Mouse (Mus musculus) thymus, postnatal 4 days (tissue): ENCODE measurements around the gene Alx3.
"Not testable (repeated sequence)": the region's sequence is repeated elsewhere in the genome, so short reads cannot be mapped to it uniquely, and the experiment has no call there.

Experiments used
- DNase-seq: peaks from one replicate; pipeline ENCODE4 v3.0.0; 2021

Gene Alx3

DNA sequence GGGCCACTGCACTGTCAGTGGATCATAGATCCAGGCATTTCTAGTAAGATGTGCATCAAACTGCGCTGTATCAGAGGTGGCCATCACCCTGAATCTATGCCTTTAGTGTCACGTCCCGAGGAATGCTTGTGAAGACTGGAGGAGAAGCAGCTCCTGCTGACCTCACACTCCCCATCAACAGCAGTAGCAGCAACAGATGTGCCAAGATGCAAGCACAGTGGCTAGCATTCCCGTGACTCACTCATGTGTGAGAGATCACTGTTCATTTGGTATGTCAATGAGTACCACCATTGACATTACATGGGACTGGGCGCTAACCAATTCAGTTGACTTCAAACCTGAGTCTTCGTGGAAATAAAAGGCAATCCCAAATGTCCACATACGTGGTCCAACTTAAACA lies 32.8 kb downstream of the Alx3 start:
- no peak for DNase-seq

DNA sequence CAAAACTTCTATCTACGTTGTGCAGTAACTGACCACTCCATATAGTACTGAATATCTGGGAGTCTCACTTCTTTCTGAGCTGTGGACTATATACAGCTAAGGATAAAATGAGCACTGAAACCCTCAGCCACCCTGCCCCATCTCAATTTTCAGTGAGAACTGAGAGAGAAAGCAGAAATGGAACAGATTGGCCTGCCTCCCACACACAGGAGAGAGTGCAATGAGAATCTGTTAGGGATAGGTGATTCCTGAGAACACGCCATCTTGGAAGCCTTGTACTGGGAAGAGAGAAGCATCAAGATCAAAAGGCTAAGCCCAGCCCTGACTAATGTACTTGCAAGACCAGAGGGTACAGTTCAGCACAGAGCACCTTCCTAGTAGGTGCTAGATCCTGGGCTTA lies 33.7 kb downstream of the Alx3 start:
- no peak for DNase-seq

DNA sequence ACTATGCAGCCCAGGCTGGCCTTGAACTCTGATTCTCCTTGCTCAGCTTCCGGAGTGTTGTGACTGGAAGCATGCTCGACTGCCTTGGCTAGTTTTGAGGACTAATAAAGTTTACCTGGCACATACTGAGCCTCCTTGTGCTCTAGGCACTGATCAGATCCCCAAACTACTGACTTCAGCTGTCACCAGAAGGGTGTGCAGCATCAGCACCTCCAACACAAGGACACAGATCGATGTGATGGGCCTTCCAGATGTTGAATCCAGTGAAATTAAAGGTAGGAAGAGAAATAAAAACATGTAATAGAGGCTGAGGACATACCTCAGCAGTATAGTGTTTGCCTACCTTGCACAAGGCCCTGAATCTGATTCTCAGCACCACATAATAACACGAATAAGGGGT lies 34.6 kb downstream of the Alx3 start:
- DNase-seq, result no peak

DNA sequence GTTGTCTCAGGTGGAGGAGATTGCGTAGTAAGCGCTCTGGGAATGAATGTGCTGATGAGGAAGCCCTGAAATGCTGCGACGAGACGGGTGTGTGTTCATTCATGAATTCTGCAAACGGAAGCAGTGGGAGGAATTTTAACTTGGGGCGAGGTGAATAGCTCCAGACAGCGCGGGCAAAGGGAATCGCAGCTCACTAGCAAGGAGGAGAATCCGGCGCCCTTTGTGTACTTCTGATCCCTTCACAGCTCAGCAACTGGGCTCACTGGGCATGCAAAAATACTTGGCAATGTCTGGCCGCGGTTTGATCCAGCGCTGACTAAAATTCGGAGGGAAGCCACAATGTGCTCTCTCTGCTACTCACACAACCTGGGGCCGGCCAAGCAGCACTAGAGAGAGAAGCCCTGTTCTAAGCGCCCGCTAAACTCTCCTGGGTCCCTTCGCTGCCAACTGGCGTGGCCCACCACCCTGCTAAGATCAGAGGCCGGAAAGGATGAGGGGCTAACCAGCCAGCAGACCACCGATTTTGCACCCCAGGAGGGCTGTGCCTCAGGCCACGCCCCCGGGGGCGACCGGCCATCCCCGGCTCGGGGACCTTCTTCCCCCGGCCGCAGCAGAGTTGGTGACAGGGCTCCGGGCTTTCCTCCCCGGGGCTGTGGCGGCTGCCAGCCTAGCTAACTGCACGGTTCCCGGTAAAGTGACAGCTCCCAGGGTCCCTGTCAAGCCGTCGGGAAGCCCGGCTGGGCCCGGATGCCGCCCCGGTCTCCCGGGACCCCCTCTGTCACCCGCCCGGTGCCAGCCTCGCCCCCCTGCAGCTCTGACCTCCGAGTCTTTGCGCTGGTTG lies 36.1 kb downstream of the Alx3 start, which contains the start of gene Gm10961:
Gene Gm10961 (plus strand): TSS at position 641 of the 841 bp plus-strand sequence.
- DNase-seq, result no peak

DNA sequence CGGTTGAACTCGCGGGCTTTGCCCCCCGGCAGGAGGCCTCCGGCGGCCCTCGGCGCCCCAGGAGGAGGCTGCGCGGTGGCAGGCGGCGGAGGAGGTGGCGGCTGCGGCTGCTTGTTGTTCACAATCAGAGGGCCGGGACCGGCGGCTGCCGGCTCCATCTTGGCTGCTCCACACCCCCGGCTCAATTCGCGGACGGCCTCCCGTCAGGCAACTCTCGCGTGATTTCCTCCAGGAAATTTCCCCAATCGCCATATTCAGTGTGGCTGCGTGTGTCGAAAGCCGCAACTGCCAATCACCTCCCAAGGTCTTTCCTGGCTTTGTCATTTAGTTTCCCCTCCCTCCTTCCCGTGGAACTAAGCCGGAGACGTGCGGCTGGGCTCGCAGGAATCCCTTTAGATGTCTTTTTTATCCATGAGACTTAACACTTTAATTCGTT lies 36.7 kb downstream of the Alx3 start, which contains the start of gene Strip1:
Gene Strip1 (minus strand): TSS at position 172 of the 436 bp plus-strand sequence.
- DNase-seq, result peak; percentile 91

DNA sequence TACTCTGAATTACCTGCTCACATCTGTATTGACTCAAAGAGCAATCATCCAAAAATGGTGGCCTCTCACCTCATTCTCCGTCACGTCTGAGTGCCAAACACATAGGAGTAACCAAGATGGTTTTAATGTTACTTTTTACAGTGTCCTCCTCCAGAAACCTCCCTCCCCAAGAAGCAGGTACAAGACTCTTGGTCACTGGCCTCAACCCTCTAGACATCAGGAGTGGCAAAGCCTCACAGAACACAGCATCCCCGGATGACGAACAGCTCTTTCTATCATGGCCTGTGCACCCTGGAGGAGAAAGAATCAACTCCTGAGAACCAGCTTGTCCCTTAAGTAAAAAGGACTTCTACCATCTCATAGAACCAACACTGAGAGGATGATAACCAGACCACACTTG lies 38.0 kb downstream of the Alx3 start:
- no peak for DNase-seq

DNA sequence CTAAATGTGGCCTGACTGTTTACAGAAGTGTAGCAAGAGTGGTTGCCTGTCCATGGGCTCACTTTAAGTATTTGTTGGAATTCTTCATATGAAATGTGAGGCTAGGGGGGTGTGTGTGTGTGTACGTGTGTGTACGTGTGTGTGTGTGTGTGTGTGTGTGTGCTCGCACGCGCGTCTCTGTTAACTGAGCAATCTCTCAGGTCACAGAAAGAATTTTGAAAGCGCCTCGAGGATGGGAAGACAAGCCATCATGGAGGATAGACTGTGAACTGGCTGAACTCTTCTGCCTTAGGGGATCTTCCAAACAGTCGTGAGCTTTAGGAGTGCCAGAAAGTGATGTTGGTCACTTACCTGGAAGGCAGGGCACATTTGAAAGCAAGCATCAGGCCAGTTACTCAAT lies 39.1 kb downstream of the Alx3 start:
- no peak for DNase-seq

DNA sequence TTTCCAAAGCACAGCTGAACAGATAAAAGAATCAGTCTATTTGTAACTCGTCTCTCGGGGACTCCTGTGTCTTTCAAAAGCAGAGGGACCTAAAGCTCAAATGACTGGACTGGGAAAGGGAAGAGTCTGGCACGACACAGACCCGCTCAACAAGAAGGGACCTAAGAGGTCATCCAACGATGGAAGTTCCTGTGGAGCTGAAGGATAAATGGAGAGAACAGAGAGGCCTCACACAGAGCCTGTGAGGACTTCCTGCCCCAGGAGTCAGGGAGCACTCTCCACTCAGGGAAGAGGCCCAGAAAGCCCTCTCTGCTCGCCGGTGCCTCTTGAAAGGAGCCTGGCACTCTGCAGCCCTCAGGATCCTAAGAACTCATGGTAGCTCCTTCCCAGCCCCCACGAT lies 41.0 kb downstream of the Alx3 start:
- DNase-seq, result no peak

DNA sequence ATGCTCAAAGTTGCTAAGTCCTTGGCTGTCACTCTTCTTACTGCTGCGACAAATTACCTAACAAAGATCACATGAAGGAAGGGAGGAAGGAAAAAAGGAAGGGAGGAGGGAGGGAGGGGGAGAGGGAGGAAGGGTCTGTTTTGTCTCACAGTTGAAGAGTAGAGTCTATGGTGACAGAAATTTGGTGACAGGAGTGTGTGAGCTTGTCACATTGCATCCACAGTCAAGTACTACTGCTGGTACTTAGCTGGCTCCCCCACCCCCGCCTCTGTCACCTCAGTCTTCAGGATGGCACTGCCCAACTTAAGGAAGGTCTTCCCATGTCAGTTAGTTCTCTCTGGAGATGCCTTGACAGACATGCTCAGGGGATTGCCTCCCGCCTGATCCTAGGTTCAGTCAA lies 41.4 kb downstream of the Alx3 start:
- no peak for DNase-seq

DNA sequence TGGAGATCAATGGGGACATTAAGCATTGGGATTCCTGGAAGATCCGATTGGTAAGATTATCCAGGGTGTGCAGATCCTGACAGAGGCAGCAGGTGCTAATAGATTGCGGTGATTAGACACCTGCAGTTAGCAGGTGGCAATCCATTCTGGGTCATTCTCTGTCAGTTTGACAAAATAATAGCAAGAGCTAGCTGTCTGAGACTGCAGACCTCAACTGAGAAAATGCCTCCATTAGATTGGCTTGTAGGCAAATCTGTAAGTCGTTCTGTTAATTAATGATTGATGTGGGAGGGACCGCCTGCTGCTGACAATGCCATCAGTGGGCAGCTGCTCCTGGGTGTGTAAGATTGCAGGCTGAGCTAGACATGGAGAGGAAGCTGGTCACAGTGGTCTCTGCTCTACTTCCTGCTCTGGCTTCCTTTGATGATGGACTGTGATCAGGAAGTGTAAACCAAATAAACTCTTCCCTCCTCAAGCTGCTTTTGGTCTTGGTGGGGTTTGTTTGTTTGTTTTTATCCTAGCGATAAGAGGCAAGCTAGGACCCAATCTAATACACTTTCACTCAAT lies 42.9 kb downstream of the Alx3 start:
- DNase-seq, result no peak

DNA sequence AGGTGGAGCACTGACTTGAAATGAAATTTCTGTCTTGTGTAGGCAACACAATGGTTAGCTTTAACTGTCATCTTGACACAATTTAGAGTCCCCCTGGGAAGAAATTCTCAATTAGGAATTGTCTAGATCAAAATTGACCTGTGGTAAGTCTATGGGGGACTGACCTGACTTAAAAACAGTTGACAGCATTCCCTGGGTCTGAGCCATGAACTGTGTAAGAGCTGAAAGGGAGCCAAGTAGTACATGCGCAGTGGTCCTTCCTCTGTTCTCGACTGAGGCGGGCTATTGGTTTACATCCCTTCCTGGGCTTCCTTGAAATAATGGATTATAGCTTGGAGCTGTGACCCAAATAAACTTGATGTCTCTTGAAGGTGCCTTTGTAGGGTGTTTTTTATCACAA lies 52.1 kb downstream of the Alx3 start:
- DNase-seq, result no peak

DNA sequence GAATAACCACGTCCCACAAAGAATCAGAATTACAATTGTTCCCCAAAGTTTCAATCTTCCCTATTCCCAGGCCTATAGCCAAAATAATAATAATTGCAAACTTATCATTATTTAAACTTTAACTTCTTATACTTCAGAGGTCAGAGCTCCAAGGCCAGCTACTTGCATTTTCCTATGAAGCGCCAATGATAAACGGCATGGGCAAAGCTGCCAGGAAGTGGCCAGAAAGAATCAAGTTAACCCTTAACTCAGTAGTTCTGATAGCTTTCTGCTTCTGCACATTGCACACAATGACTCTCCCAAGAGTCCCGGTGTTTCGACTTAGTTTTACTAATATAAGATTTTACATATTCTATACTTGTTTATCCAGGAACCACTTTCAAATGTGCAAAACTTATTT lies 55.4 kb downstream of the Alx3 start:
- not testable (repeated sequence) for DNase-seq

DNA sequence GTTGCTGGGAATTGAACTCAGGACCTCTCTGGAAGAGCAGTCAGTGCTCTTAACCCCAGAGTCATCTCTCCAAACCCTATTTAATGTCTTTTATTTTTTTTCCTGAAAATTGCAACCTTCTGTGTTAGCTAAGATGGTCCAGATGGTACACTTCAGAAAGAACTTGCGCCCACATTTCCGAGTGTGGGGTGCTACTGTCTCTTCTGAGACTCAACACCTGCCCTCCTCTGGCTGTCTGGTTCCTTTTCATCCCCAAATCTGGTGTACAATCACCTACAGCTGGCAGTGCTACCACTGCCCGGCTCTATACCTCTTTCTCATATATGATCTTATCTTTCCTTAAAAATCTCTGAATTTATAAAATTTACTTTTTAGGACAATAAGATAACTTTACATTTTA lies 58.1 kb downstream of the Alx3 start:
- no peak for DNase-seq

DNA sequence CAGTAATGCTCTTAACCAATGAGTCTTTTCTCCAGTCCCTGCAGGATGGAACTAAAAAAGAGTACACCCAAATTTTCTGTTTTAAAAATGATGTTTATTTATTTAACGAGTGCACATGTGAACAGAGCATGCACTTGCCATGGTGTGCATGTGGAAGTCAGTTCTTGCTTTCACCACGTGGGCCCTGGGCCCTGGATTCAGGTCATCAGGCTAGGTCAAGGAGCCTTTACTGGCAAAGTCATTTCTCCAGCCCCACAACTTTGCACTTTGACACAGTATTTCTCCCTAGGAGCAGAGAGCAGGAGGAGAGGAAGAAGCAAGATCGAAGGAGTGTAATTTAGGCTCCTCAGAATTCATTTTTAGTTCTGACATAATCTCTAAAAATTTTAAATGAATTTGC lies 60.0 kb downstream of the Alx3 start:
- no peak for DNase-seq
